Mouse (Mus musculus) forebrain, embryonic 14.5 days (tissue): ENCODE measurements at regions not wholly inside any gene's neighbourhood (a gene's known extent, or its start where the extent isn't known, plus 50 kb on each side); places are given as distances from the start of the nearest gene placed in this dataset.
"Not testable (repeated sequence)": the region's sequence is repeated elsewhere in the genome, so short reads cannot be mapped to it uniquely, and the experiment has no call there.

Source experiments
- ATAC-seq: fragments of 200-750 bp; cut with Nextera tagmentation; 2 replicates; pipeline ENCODE4 v1.8.0; 2017; ENCODE audit warnings: mild to moderate bottlenecking, moderate library complexity
- DNase-seq: peaks from one replicate; pipeline ENCODE4 v3.0.0-alpha.2; 2015; ENCODE audit warnings: low spot score
- H3K27ac ChIP-seq: fragments of 300-500 bp; sonication (generic); 2 replicates; pipeline ENCODE4 v1.5.1; 2014; ENCODE audit warnings: low read depth, mild to moderate bottlenecking, control low read depth, low read length, moderate library complexity
- H3K27me3 ChIP-seq: fragments of 300-500 bp; sonication (generic); replicated peaks from 2 replicates; pipeline ENCODE4 v1.6.1; 2014; ENCODE audit warnings: low read length, control low read depth, mixed read lengths; ENCODE audit not compliant: control insufficient read depth, insufficient read depth
- H3K36me3 ChIP-seq: fragments of 300-500 bp; sonication (generic); 2 replicates; pipeline ENCODE4 v1.6.1; 2014; ENCODE audit warnings: low read length, control low read depth; ENCODE audit not compliant: control insufficient read depth, insufficient read depth
- H3K4me1 ChIP-seq: fragments of 300-500 bp; sonication (generic); 2 replicates; pipeline ENCODE4 v1.6.1; 2014; ENCODE audit warnings: antibody characterized with exemption, low read length, control low read depth; ENCODE audit not compliant: control insufficient read depth, insufficient read depth
- H3K4me2 ChIP-seq: fragments of 300-500 bp; sonication (generic); 2 replicates; pipeline ENCODE4 v1.6.1; 2014; ENCODE audit warnings: mild to moderate bottlenecking, control low read depth, low read length
- H3K4me3 ChIP-seq: fragments of 300-500 bp; sonication (generic); 2 replicates; pipeline ENCODE4 v1.5.1; 2014; ENCODE audit warnings: low read depth, low read length, control low read depth
- H3K9ac ChIP-seq: fragments of 300-500 bp; sonication (generic); 2 replicates; pipeline ENCODE4 v1.6.1; 2014; ENCODE audit warnings: mild to moderate bottlenecking, low read length, control low read depth, moderate library complexity
- H3K9me3 ChIP-seq: fragments of 300-500 bp; sonication (generic); replicated peaks from 2 replicates; pipeline ENCODE4 v1.6.1; 2016; ENCODE audit warnings: low read length, control low read depth, mixed read lengths; ENCODE audit not compliant: control insufficient read depth
- WGBS: fragments of 180-500 bp; shearing (Covaris S2); extraction: QIAGEN DNeasy Blood & Tissue Kit; methylation state at CpG from one replicate; pipeline ENCODE4 v1.1.7; 2014; 5-methylcytosine and 5-hydroxymethylcytosine counted together

GRCm38 (mm10) chr14:76739836-76740597 lies 183.3 kb upstream of the Serp2 start:
- ATAC-seq = peak; percentile 88
- Histone ChIP-seq H3K36me3 (no peaks in the 10 kb centered on the region), H3K9ac (no peak overlapping the region), H3K4me3 (no peak overlapping the region), H3K4me2 (peak overlapping the region; percentile 0; the same call in 1 of the 2 replicates), H3K4me1 (peaks cover 2% of the 10 kb centered on the region; the same call in 1 of the 2 replicates), H3K27ac (peak overlapping the region; percentile 63; the same call in 1 of the 2 replicates), H3K27me3 (no peaks in the 10 kb centered on the region), H3K9me3 (no peaks in the 10 kb centered on the region)
- 51% methylated on average over 25 of the region's 25 CpGs for WGBS
- DNase-seq = peak; percentile 90

GRCm38 (mm10) chr14:76735997-76736396 lies 179.3 kb upstream of the Serp2 start:
- Histone ChIP-seq H3K9me3 (no peaks in the 10 kb centered on the region), H3K36me3 (no peaks in the 10 kb centered on the region), H3K4me2 (no peak overlapping the region), H3K27ac (0 out of 2 replicates have a peak overlapping the region, but pooled peaks have one; percentile 16), H3K4me1 (peaks cover 6% of the 10 kb centered on the region; the same call in 1 of the 2 replicates), H3K9ac (no peak overlapping the region), H3K4me3 (no peak overlapping the region), H3K27me3 (no peaks in the 10 kb centered on the region)
- no peak for DNase-seq
- 90% methylated on average over 5 of the region's 5 CpGs for WGBS
- ATAC-seq = no peak

- peak; percentile 44 for ATAC-seq
- peaks cover 6% of the 10 kb centered on the region; the same call in 1 of the 2 replicates for H3K4me1 ChIP-seq
- no peaks in the 10 kb centered on the region for H3K9me3 ChIP-seq
- H3K27me3 ChIP-seq = no peaks in the 10 kb centered on the region
- H3K27ac ChIP-seq = no peak overlapping the region
- no peak overlapping the region for H3K4me2 ChIP-seq
- no peak overlapping the region for H3K9ac ChIP-seq
- H3K4me3 ChIP-seq = no peak overlapping the region
- WGBS = 28% methylated on average over 4 of the region's 4 CpGs
- H3K36me3 ChIP-seq = no peaks in the 10 kb centered on the region
- DNase-seq = peak; percentile 56
Measured at GRCm38 (mm10) chr14:76735107-76735506, 178.4 kb upstream of the Serp2 start.

GRCm38 (mm10) chr14:76733258-76733823 lies 176.7 kb upstream of the Serp2 start:
- Histone ChIP-seq H3K4me3 (no peak overlapping the region), H3K4me1 (peaks cover 6% of the 10 kb centered on the region; the same call in 1 of the 2 replicates), H3K9me3 (no peaks in the 10 kb centered on the region), H3K4me2 (no peak overlapping the region), H3K9ac (no peak overlapping the region), H3K27me3 (no peaks in the 10 kb centered on the region), H3K27ac (no peak overlapping the region), H3K36me3 (no peaks in the 10 kb centered on the region)
- 87% methylated on average over 8 of the region's 8 CpGs for whole genome bisulfite sequencing
- no peak for ATAC-seq
- DNase-seq = no peak

- no peaks in the 10 kb centered on the region for H3K9me3 ChIP-seq
- H3K27me3 ChIP-seq = no peaks in the 10 kb centered on the region
- H3K9ac ChIP-seq = no peak overlapping the region
- WGBS = 87% methylated on average over 19 of the region's 19 CpGs
- ATAC-seq (no peak), DNase-seq (no peak)
- H3K4me1 ChIP-seq = peaks cover 6% of the 10 kb centered on the region; the same call in 1 of the 2 replicates
- H3K36me3 ChIP-seq = no peaks in the 10 kb centered on the region
- H3K4me3 ChIP-seq = no peak overlapping the region
- H3K4me2 ChIP-seq = no peak overlapping the region
- no peak overlapping the region for H3K27ac ChIP-seq
Measured at GRCm38 (mm10) chr14:76731096-76731986, 174.7 kb upstream of the Serp2 start.

DNA sequence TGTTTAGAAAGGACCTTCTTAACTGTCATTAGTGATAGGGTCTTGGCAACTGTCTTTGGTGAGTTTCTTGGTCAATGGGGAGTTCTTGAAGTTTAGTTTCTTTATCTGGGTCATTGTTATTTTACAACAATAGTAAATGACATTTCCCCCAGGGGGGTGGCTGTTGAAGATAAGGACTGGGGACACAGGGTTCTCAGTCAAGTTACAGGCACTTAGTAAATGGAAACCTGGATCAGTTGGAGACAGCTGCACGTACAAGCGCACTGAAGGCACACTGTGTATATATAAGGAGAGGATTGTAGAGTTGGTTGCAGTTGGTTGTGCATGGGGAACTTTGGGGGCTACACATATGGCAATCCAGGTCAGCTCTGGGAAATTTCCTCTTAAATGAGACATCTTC lies 169.2 kb upstream of the Serp2 start:
- WGBS = 95% methylated on average over 2 of the region's 2 CpGs
- Histone ChIP-seq H3K36me3 (no peaks in the 10 kb centered on the region), H3K27ac (no peak overlapping the region), H3K9me3 (no peaks in the 10 kb centered on the region), H3K9ac (no peak overlapping the region), H3K4me2 (no peak overlapping the region), H3K27me3 (no peaks in the 10 kb centered on the region), H3K4me3 (no peak overlapping the region), H3K4me1 (no peaks in the 10 kb centered on the region)
- DNase-seq (no peak), ATAC-seq (no peak)

- not testable (repeated sequence) for H3K36me3 ChIP-seq, ATAC-seq, DNase-seq, H3K27me3 ChIP-seq, H3K4me3 ChIP-seq, H3K4me1 ChIP-seq, H3K9me3 ChIP-seq, H3K9ac ChIP-seq, H3K4me2 ChIP-seq, H3K27ac ChIP-seq
- 97% methylated on average over 4 of the region's 4 CpGs for WGBS
Measured at GRCm38 (mm10) chr14:76725231-76725630, 168.5 kb upstream of the Serp2 start.

GRCm38 (mm10) chr14:76724826-76725225 lies 168.1 kb upstream of the Serp2 start:
- no peaks in the 10 kb centered on the region for H3K27me3 ChIP-seq
- H3K4me3 ChIP-seq = no peak overlapping the region
- H3K9ac ChIP-seq = no peak overlapping the region
- H3K9me3 ChIP-seq = no peaks in the 10 kb centered on the region
- no peaks in the 10 kb centered on the region for H3K4me1 ChIP-seq
- ATAC-seq = no peak
- no peak overlapping the region for H3K27ac ChIP-seq
- H3K4me2 ChIP-seq = no peak overlapping the region
- 87% methylated on average over 8 of the region's 8 CpGs for WGBS
- no peaks in the 10 kb centered on the region for H3K36me3 ChIP-seq
- DNase-seq = no peak
